Mouse (Mus musculus) NIH3T3 (cell line): ENCODE results near the gene Racgap1.

Experiments
- DNase-seq: peaks from one replicate; pipeline ENCODE4 v3.0.0-alpha.2; 2012; ENCODE audit warnings: low read depth

Gene Racgap1

DNA sequence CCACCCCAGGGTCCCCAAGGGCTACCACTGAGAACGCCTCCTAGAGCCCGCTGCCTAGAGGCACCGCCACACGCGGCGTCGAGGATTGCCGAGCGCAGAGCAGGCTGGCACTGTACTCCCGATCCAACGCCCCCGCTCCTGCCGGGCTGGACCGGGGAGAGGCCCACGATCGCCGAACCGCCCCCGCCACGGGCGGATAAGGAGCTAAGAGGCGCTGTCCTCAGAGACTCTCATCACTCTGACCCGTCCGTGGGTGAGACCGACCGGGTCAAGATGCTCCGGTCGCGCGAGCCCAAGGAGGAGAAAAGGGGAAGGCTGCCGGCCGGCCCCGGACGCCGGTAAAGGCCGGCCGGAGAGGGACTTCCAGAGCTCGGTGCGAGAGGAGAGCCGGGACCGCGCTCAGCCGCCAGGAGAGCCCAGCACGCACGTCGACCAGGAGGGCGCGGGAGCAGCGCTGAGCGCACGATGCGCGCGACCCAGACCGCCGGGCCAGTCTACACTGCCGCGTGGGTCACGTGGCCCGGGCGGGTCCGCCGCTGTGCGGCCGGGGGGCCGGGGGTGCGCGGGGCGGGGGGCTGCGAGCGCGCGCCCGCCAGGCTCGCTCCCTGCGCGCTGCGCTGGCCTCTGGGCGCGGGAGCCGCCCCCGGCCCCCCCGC, 60.9 kb downstream of the Racgap1 start, which contains the start of gene Aqp5:
TSS of gene Aqp5 (plus strand) at position 354 of the 656 bp plus-strand sequence.
- DNase-seq: no peak

DNA sequence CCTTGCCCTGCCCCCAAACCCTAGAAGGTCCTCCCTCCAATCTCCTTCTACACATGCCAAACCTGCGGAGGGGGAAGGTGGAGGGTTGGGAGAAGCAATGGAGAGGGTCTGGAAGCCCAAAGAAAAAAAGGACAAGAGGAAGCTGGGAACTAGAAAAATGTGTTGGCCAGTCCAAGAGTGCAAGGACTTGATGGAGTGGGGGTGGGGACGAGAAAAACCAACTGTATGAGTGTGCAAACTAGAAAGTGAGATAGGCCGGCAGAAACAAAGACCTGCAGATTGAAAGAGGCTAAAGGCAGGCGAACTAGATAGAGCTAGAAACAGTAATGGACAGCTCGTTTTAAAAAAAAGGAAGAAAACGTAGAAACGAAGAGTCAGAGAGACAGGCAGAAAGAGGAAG, 61.8 kb downstream of the Racgap1 start:
- no peak for DNase-seq

GRCm38 (mm10) chr15:99589237-99589636, 62.2 kb downstream of the Racgap1 start:
- no peak for DNase-seq

GRCm38 (mm10) chr15:99586525-99586924, 64.9 kb downstream of the Racgap1 start:
- DNase-seq: no peak

DNA sequence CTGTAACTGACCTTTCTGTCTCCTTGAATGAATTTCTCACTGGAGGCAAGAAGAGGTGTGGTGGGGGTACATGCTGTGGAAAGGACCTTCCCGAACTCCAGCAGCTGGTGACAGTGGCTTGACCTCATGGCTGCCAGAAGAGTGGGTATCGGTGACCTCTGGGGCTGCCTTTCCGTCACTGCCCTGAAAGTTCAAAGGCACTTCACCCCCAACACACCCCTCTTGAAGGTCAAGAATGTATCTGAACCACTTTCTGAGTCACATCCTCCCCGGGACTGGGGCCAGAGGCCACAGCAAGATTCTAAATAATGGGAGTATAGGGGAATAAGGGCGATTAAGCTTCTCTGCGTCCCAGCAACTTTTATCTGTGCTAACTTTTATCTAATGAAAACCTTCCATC, 65.7 kb downstream of the Racgap1 start:
- DNase-seq: peak; percentile 61

DNA sequence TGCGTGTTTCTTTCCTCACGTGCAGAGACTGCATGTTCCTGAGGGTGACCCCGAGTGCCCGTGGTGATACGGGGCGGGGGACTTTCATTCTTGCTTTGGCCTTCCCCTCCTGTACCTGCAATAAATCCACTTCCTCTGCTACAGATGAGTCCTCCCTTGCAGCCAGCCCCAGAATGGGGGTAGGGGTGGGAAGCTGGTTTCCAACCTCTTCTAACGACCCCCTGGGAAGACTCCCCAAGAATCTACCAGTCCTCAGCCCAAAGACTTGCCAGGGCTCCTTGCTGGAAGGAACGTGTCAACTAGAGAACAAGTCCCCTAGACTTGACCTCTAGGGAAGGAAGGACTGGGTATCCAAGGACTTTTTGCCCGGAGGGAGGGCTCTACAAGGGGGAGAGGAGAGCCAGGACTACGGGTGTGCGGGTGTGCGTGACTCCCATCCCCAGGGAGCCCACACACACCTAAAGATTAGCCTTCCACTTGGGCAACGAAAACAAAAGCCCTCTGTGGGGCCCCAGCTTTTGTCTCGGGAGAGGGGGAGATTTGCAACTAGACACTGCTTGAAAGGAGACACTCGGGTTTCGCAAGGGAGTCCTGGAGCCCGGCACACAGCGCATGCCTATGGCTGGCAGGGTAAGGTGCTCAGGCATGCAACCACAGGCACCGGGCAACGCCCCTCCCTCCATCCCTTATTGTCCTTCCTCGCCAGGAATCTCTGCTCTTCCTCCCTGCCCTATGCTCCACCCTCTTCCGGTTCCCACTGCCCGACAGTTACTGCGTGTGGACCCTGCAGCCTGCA, 66.9 kb downstream of the Racgap1 start:
- DNase-seq: peak; percentile 86

GRCm38 (mm10) chr15:99583463-99584344, 67.8 kb downstream of the Racgap1 start:
- peak; percentile 56 for DNase-seq

GRCm38 (mm10) chr15:99578802-99579485, 72.5 kb downstream of the Racgap1 start, which contains the start of gene Aqp2:
Gene Aqp2, plus strand, starts transcription at chr15:99579055.
- DNase-seq: no peak
